Mouse (Mus musculus): ENCODE measurements around the gene Cyba. TPM values are rescaled to one million over a fixed set of nuclear protein-coding genes. Genes with fewer than 3 reads are reported as not detected.

The Cyba gene
- polyA plus RNA-seq, 2 experiments: 71.3 to 146 TPM

DNA sequence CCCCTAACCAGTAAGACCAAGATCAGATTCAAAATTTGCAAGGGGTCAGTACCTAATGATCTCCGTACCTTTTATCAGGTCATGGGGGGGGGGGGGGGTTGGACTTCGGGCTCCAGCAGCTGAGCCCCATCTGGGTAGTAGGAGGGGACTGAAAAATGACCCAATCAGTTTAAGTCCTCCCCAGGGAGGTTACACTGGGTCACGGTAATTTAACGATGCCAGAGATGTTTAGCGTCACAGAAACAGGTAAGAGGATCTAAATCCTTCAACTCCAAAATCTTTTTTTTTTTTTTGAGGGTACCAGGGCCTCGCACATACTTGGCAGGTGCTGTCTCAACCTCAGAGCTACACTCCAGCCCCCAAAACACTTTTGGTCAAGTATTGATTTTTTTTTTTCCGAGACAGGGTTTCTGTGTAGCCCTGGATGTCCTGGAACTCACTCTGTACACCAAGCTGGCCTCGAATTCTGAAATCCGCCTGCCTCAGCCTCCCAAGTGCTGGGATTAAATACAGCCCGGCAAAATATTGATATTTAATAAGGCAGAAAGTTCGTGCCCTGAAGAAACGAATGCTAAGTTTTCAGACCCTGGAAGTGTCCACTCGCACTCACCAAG, 56.9 kb downstream of the Cyba start:
- H3K9ac ChIP-seq (replicated peaks): peak overlapping the region; percentile 51

GRCm38 (mm10) chr8:122375320-122375719, 57.4 kb downstream of the Cyba start:
- Histone ChIP-seq H3K36me3 (replicated peaks; ENCODE audit: control insufficient read depth, insufficient read depth, low read depth) (peaks cover 5% of the 10 kb centered on the region), H3K4me2 (ENCODE audit: low read depth) (peak overlapping the region; percentile 65), H3K27ac (no peak overlapping the region), H3K4me1 (replicated peaks; ENCODE audit: control insufficient read depth in 2 of 2, insufficient read depth in 2 of 2, low read length in 1 of 2) (peaks cover 3 to 16% of the 10 kb centered on the region in 2 experiments; a peak in 3 of 4 replicates), H3K4me3 (ENCODE audit: insufficient read depth in 1 of 2, low read depth in 2 of 2, low read length in 2 of 2) (peak overlapping the region in 1 of 2 experiments; percentile 79; a peak in 1 of 4 replicates), H3K27me3 (ENCODE audit: control insufficient read depth, insufficient read depth, low read length) (no peaks in the 10 kb centered on the region), H3K9ac (replicated peaks) (no peak overlapping the region), H3K9me3 (ENCODE audit: control insufficient read depth, low read length) (no peaks in the 10 kb centered on the region)
- WGBS (ENCODE audit: insufficient replicate concordance): 79% methylated on average over 7 of the region's 7 CpGs
- ATAC-seq (ENCODE audit: insufficient read depth): no peak
- DNase-seq (ENCODE audit: low read depth in 3 of 3, low spot score in 3 of 3): no peak
- TF ChIP-seq EP300 (IDR thresholded peaks at IDR 0.05; ENCODE audit: low read depth) (no peak), CTCF (IDR thresholded peaks at IDR 0.05; ENCODE audit: low read depth) (no peak)

More for the DNA sequence above, 56.9 kb downstream of the Cyba start:
- Histone ChIP-seq H3K9me3 (ENCODE audit: control insufficient read depth, low read length) (no peaks in the 10 kb centered on the region), H3K27ac (peak overlapping the region; percentile 1; the same call in 1 of the 2 replicates), H3K27me3 (ENCODE audit: control insufficient read depth, insufficient read depth, low read length) (no peaks in the 10 kb centered on the region), H3K36me3 (replicated peaks; ENCODE audit: control insufficient read depth, insufficient read depth, low read depth) (peaks cover 10% of the 10 kb centered on the region), H3K4me3 (ENCODE audit: insufficient read depth in 1 of 2, low read depth in 2 of 2, low read length in 2 of 2) (peak overlapping the region; percentile 47 to 79), H3K4me2 (ENCODE audit: low read depth) (peak overlapping the region; percentile 65), H3K4me1 (replicated peaks; ENCODE audit: control insufficient read depth in 2 of 2, insufficient read depth in 2 of 2, low read length in 1 of 2) (peaks cover 3 to 16% of the 10 kb centered on the region in 2 experiments; a peak in 3 of 4 replicates)
- DNase-seq (ENCODE audit: low read depth in 3 of 3, low spot score in 3 of 3) (no peak), ATAC-seq (ENCODE audit: insufficient read depth) (peak; percentile 4)
- 14% methylated on average over 13 of the region's 13 CpGs for WGBS (ENCODE audit: insufficient replicate concordance)
- TF ChIP-seq EP300 (IDR thresholded peaks at IDR 0.05; ENCODE audit: low read depth) (no peak), CTCF (IDR thresholded peaks at IDR 0.05; ENCODE audit: low read depth) (no peak)

Small RNA genes lying within 50 kb of the gene (microRNA-seq; reads per million reads assigned to microRNA genes)
- gene Gm24366: not detected

Other genes starting within 250 kb of the Cyba start
- gene Zfpm1, start 150.8 kb downstream of the Cyba start, polyA plus RNA-seq (2012; rRNA removed): 69.6 and 80.3 TPM in 2 replicates
- gene Zfpm1, start 150.8 kb downstream of the Cyba start, polyA plus RNA-seq (2014; fragmentation: Nextera tagmentation; extraction: Ambion mirVana): 13.3 and 16.2 TPM in 2 replicates
- gene Trhr2, start 72.2 kb downstream of the Cyba start, polyA plus RNA-seq (2012; rRNA removed): not detected in 2 replicates
- not detected in 2 replicates for gene Trhr2, start 72.2 kb downstream of the Cyba start, polyA plus RNA-seq (2014; fragmentation: Nextera tagmentation; extraction: Ambion mirVana)
- gene Zc3h18, start 56.3 kb downstream of the Cyba start, polyA plus RNA-seq (2012; rRNA removed): 15.2 and 20.4 TPM in 2 replicates
- 12.8 and 16.7 TPM in 2 replicates for gene Zc3h18, start 56.3 kb downstream of the Cyba start, polyA plus RNA-seq (2014; fragmentation: Nextera tagmentation; extraction: Ambion mirVana)
- gene Il17c, start 10.9 kb downstream of the Cyba start, polyA plus RNA-seq (2012; rRNA removed): not detected in 2 replicates
- not detected in 2 replicates for gene Il17c, start 10.9 kb downstream of the Cyba start, polyA plus RNA-seq (2014; fragmentation: Nextera tagmentation; extraction: Ambion mirVana)
- 21.6 and 23.3 TPM in 2 replicates for gene Mvd, start 10.5 kb upstream of the Cyba start, polyA plus RNA-seq (2012; rRNA removed)
- gene Mvd, start 10.5 kb upstream of the Cyba start, polyA plus RNA-seq (2014; fragmentation: Nextera tagmentation; extraction: Ambion mirVana): 15.3 and 17.2 TPM in 2 replicates
- 0.16 and 0.23 TPM in 2 replicates for gene Snai3, start 27.8 kb upstream of the Cyba start, polyA plus RNA-seq (2012; rRNA removed)
- 0.30 and 0.41 TPM in 2 replicates for gene Snai3, start 27.8 kb upstream of the Cyba start, polyA plus RNA-seq (2014; fragmentation: Nextera tagmentation; extraction: Ambion mirVana)
- gene Rnf166, start 43.1 kb upstream of the Cyba start, polyA plus RNA-seq (2012; rRNA removed): 10.0 and 12.6 TPM in 2 replicates
- gene Rnf166, start 43.1 kb upstream of the Cyba start, polyA plus RNA-seq (2014; fragmentation: Nextera tagmentation; extraction: Ambion mirVana): 8.7 and 9.3 TPM in 2 replicates
- 7.2 and 11.7 TPM in 2 replicates for gene Ctu2, start 43.2 kb upstream of the Cyba start, polyA plus RNA-seq (2012; rRNA removed)
- gene Ctu2, start 43.2 kb upstream of the Cyba start, polyA plus RNA-seq (2014; fragmentation: Nextera tagmentation; extraction: Ambion mirVana): 13.9 and 16.8 TPM in 2 replicates
- gene Piezo1, start 118.4 kb upstream of the Cyba start, polyA plus RNA-seq (2012; rRNA removed): 49.5 and 60.9 TPM in 2 replicates
- 12.6 and 15.4 TPM in 2 replicates for gene Piezo1, start 118.4 kb upstream of the Cyba start, polyA plus RNA-seq (2014; fragmentation: Nextera tagmentation; extraction: Ambion mirVana)
- gene Cdt1, start 135.1 kb upstream of the Cyba start, polyA plus RNA-seq (2012; rRNA removed): 62.3 and 65.3 TPM in 2 replicates
- 41.9 and 48.8 TPM in 2 replicates for gene Cdt1, start 135.1 kb upstream of the Cyba start, polyA plus RNA-seq (2014; fragmentation: Nextera tagmentation; extraction: Ambion mirVana)
- gene Aprt, start 144.0 kb upstream of the Cyba start, polyA plus RNA-seq (2012; rRNA removed): 87.5 and 101 TPM in 2 replicates
- 197 TPM in 2 replicates for gene Aprt, start 144.0 kb upstream of the Cyba start, polyA plus RNA-seq (2014; fragmentation: Nextera tagmentation; extraction: Ambion mirVana)
- 4.3 and 4.6 TPM in 2 replicates for gene Galns, start 178.5 kb upstream of the Cyba start, polyA plus RNA-seq (2012; rRNA removed)
- 3.8 and 4.7 TPM in 2 replicates for gene Galns, start 178.5 kb upstream of the Cyba start, polyA plus RNA-seq (2014; fragmentation: Nextera tagmentation; extraction: Ambion mirVana)
- gene Trappc2l, start 178.7 kb upstream of the Cyba start, polyA plus RNA-seq (2012; rRNA removed): 15.5 and 27.9 TPM in 2 replicates
- gene Trappc2l, start 178.7 kb upstream of the Cyba start, polyA plus RNA-seq (2014; fragmentation: Nextera tagmentation; extraction: Ambion mirVana): 32.5 and 35.4 TPM in 2 replicates
- 0.03 TPM in 1 of 2 replicates, not detected in the other for gene Pabpn1l, start 189.8 kb upstream of the Cyba start, polyA plus RNA-seq (2012; rRNA removed)
- not detected in 2 replicates for gene Pabpn1l, start 189.8 kb upstream of the Cyba start, polyA plus RNA-seq (2014; fragmentation: Nextera tagmentation; extraction: Ambion mirVana)

All from liver, embryonic 14.5 days (tissue).